Mouse (Mus musculus) liver, adult 2 months (tissue): Measurements from ENCODE around the gene Camk2n2.

ENCODE experiments used
- CTCF ChIP-seq: fragments of 200-500 bp; IDR thresholded peaks from 2 replicates; pipeline ENCODE4 v1.5.1; 2011; ENCODE audit warnings: low read depth, low read length, control low read depth
- POLR2A ChIP-seq: fragments of 200-500 bp; IDR thresholded peaks from 2 replicates; pipeline ENCODE4 v1.6.1; 2011; ENCODE audit warnings: low read length, control low read depth; ENCODE audit not compliant: insufficient read depth; ENCODE audit errors: extremely low read depth

GRCm38 (mm10) chr16:20611357-20612227, 9.5 kb downstream of the Camk2n2 start, which contains the start of the genes Eef1akmt4, Gm49333 and Alg3:
- TF ChIP-seq CTCF (no peak), POLR2A (peak; percentile 52; the same call in 1 of the 2 replicates)
